Mouse (Mus musculus): ENCODE results near the gene Ust. TPM values are rescaled to one million over a fixed set of nuclear protein-coding genes. Genes with fewer than 3 reads are reported as not detected.
A peak's percentile ranks its signal among the peaks of the same experiment; 100 is the strongest.
"Not testable (repeated sequence)": the region's sequence is repeated elsewhere in the genome, so short reads cannot be mapped to it uniquely, and the experiment has no call there.

The Ust gene
- 3.4 and 3.9 TPM in 2 replicates for polyA plus RNA-seq (2016; fragmentation: Nextera tagmentation; extraction: Ambion mirVana)

DNA sequence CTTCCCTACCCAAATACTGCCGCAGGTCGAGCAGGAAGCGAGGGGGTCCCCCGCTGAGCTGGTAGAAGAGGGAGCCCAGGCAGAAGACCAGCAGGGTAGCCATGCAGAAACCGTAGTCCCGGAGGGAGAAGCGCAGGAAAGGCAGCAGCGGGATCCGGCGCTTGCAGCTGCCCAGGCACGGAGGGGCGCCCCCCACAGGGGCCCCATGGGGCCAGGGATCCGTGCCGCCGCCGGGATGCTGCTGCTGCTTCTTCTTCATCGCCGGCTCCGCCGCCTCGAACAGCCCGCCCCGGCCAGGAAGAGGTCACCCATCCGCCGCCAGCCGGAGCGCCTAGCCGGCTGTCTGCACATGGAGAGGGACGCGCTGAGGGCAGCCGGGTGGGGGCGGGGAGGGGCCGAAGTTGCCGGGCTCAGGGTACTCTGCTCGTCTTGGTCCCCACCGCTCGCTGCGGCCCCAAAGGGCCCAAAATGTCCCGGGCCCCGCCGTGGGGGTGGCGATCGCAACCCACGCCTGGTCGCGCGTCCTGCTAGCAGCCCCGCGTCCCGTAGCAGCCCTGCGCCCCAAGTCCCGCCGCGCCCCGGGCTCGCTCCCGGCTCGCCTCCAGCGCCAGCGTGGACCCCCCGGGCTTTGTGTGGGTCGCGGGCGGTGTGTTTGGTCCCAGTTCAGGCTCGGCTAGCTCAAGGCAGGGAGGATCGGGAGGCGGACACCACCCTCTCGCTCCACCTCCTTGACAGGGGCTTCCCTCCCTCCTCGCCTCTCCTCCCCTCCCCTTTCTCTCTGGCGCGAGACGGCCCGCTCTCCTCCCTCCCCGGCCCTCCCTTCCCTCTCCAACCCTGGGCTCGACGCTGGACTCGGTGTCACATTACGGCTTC lies at the start of gene Ust:
Ust (minus strand) TSS at position 685 of the 873 bp plus-strand sequence.
- no peaks in the 10 kb centered on the region for H3K9me3 ChIP-seq
- H3K4me1 ChIP-seq: peaks cover 32% of the 10 kb centered on the region
- peak within 1 kb of the TSS; percentile 76 for H3K4me3 ChIP-seq
- peak within 1 kb of the TSS; percentile 91 for H3K27ac ChIP-seq (replicated peaks)
- under 1% methylated on average over 76 of the region's 78 CpGs for WGBS
- peaks cover 34% of the 10 kb centered on the region for H3K27me3 ChIP-seq (replicated peaks; ENCODE audit: low read depth, poor library complexity, severe bottlenecking)
- H3K36me3 ChIP-seq (replicated peaks): peaks cover 4% of the 10 kb centered on the region; the same call in 1 of the 2 replicates
- peak; percentile 94 for DNase-seq (ENCODE audit: low spot score)

DNA sequence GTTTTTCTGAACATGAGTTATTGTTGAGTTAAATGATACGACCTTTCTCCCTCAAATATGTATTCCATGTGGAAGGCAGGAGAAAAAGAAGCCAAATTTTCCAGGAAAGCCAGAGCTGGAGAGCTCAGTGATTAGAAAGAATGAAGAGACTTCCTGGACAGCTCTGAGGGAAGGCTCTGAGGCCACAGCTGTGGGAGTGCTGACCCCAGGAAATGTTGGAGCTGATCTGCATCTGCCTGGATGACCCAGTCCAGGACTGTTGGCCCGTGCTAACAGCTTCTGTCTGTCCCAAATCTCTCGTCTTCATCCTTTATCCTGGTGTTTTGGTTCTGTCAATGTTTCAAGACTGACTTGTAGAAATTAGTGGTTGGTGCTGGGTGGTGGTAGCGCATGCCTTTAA lies 42.7 kb upstream of the Ust start:
- Histone ChIP-seq H3K9me3 (peaks cover 3% of the 10 kb centered on the region; the same call in 1 of the 2 replicates), H3K4me1 (no peaks in the 10 kb centered on the region), H3K36me3 (replicated peaks) (no peaks in the 10 kb centered on the region), H3K27ac (replicated peaks) (no peak overlapping the region), H3K27me3 (replicated peaks; ENCODE audit: low read depth, poor library complexity, severe bottlenecking) (no peaks in the 10 kb centered on the region), H3K4me3 (no peak overlapping the region)
- 85% methylated on average over 4 of the region's 4 CpGs for WGBS
- no peak for DNase-seq (ENCODE audit: low spot score)

DNA sequence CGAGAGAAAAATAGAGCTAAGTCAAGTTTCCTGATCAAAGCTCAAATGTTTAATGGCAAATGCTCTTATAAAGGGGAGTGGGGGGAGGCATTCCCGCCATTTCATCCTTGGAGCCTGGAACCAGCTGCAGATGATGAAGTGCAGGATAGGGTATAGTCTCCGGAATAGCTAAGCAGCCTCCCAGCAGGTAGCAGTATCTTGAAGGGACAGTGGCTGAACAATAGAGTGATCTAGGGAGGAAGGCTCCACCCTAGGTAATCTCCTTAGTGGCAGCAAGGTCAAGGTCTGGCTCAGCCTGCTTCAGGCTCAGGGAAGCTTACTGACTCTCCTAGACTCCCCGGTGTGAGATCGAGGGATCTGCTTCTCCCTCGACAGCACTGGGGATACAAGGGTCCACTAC lies 40.9 kb upstream of the Ust start:
- not testable (repeated sequence) for H3K4me1 ChIP-seq; DNase-seq (ENCODE audit: low spot score); H3K27ac ChIP-seq (replicated peaks); H3K9me3 ChIP-seq; H3K4me3 ChIP-seq; H3K27me3 ChIP-seq (replicated peaks; ENCODE audit: low read depth, poor library complexity, severe bottlenecking); H3K36me3 ChIP-seq (replicated peaks)
- 69% methylated on average over 6 of the region's 6 CpGs for WGBS

DNA sequence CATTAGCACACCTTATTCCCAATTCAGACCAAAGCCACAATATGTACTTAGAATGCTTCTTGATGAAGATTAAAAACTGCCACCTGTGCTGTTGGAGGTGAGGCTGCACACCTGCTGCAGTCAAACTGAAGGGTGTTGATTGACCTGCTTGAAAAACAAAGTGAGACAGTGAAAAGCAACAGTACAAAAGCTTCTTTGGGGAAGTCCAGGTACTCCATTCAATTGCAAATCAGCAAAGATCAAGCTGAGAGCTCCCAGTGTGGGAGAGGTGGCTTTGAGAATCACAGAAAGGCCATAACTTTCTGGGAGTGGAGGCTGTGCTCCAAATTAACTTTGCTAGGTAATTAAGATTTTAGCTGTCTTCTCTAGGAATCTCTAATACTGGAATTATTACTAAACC lies 33.6 kb upstream of the Ust start:
- not testable (repeated sequence) for H3K4me1 ChIP-seq; H3K27ac ChIP-seq (replicated peaks); H3K4me3 ChIP-seq; DNase-seq (ENCODE audit: low spot score); H3K27me3 ChIP-seq (replicated peaks; ENCODE audit: low read depth, poor library complexity, severe bottlenecking); H3K36me3 ChIP-seq (replicated peaks)
- peaks cover 21% of the 10 kb centered on the region; the same call in 1 of the 2 replicates for H3K9me3 ChIP-seq

DNA sequence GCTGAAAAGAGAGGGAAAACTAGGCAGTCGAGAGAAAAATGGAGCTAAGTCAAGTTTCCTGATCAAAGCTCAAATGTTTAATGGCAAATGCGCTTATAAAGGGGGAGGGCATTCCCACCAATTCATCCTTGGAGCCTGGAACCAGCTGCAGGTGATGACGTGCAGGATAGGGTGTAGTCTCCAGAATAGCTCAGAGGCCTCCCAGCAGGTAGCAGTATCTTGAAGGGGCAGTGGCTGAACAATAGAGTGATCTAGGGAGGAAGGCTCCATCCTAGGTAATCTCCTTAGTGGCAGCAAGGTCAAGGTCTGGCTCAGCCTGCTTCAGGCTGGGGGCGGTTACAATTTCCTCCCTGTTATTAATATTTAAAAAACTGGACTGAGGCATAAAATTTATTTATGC lies 33.0 kb upstream of the Ust start:
- H3K4me3 ChIP-seq; H3K27ac ChIP-seq (replicated peaks); H3K4me1 ChIP-seq; H3K36me3 ChIP-seq (replicated peaks); DNase-seq (ENCODE audit: low spot score); H3K27me3 ChIP-seq (replicated peaks; ENCODE audit: low read depth, poor library complexity, severe bottlenecking): not testable (repeated sequence)
- 93% methylated on average over 4 of the region's 4 CpGs for WGBS
- H3K9me3 ChIP-seq: peaks cover 21% of the 10 kb centered on the region; the same call in 1 of the 2 replicates

GRCm38 (mm10) chr10:8541514-8541913 lies 22.9 kb upstream of the Ust start:
- no peak overlapping the region for H3K27ac ChIP-seq (replicated peaks)
- no peaks in the 10 kb centered on the region for H3K36me3 ChIP-seq (replicated peaks)
- H3K4me1 ChIP-seq: no peaks in the 10 kb centered on the region
- no peak for DNase-seq (ENCODE audit: low spot score)
- no peaks in the 10 kb centered on the region for H3K27me3 ChIP-seq (replicated peaks; ENCODE audit: low read depth, poor library complexity, severe bottlenecking)
- no peak overlapping the region for H3K4me3 ChIP-seq
- H3K9me3 ChIP-seq: no peaks in the 10 kb centered on the region
- 8% methylated on average over 1 of the region's 1 CpGs for WGBS

- WGBS: 92% methylated on average over 3 of the region's 3 CpGs
- no peaks in the 10 kb centered on the region for H3K27me3 ChIP-seq (replicated peaks; ENCODE audit: low read depth, poor library complexity, severe bottlenecking)
- no peaks in the 10 kb centered on the region for H3K9me3 ChIP-seq
- no peak overlapping the region for H3K27ac ChIP-seq (replicated peaks)
- no peak for DNase-seq (ENCODE audit: low spot score)
- no peaks in the 10 kb centered on the region for H3K36me3 ChIP-seq (replicated peaks)
- H3K4me1 ChIP-seq: no peaks in the 10 kb centered on the region
- H3K4me3 ChIP-seq: no peak overlapping the region
Observed at GRCm38 (mm10) chr10:8535445-8535844, 16.8 kb upstream of the Ust start.

DNA sequence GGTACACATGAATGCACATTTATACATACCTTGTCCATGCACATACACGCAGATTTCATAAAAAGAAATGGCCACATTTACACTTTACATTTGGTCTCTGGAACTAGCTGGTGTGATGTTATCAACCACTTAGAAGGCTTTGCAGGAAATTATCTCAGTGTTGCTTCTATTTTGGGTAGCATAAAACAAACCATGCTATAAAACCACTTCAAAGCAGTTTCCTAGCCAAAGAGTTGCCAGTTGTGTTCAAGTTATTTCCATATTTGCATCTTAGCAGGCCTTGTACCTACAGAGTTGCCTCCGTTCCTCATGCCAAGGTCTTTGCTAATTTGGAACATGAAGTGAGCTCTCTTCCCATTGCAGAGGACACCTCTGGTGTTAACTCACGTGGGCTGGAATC lies 13.0 kb upstream of the Ust start:
- no peaks in the 10 kb centered on the region for H3K9me3 ChIP-seq
- DNase-seq (ENCODE audit: low spot score): no peak
- H3K27ac ChIP-seq (replicated peaks): no peak overlapping the region
- no peaks in the 10 kb centered on the region for H3K36me3 ChIP-seq (replicated peaks)
- no peaks in the 10 kb centered on the region for H3K27me3 ChIP-seq (replicated peaks; ENCODE audit: low read depth, poor library complexity, severe bottlenecking)
- H3K4me1 ChIP-seq: no peaks in the 10 kb centered on the region
- 90% methylated on average over 3 of the region's 3 CpGs for WGBS
- H3K4me3 ChIP-seq: no peak overlapping the region

DNA sequence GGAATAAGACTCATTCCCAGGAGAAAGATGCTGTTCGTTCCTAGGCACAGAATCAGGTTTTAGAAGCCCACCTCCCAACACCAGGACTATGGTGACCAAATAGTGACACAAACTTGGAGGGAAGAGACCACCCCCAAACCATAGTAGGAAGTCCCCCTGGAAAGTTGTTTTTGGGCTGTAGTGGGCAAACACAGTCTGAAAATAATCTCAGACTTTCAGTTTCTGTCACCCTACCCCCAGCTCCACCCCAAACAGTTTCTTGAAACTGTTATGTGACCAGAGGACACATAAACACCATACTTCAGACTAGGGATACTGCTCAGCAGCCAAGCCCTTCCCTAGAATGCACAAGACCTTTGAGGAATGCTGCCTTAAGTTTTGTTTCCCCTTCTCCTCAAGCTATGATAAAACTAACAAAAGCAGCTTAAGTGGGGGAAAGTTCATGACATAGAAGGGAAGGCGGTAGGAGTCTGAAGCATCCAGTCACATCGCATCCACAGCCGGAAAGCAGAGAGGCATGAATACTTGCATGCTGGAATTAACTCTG lies 12.0 kb upstream of the Ust start:
- Histone ChIP-seq H3K9me3 (no peaks in the 10 kb centered on the region), H3K4me3 (no peak overlapping the region), H3K27ac (replicated peaks) (no peak overlapping the region), H3K27me3 (replicated peaks; ENCODE audit: low read depth, poor library complexity, severe bottlenecking) (no peaks in the 10 kb centered on the region), H3K4me1 (no peaks in the 10 kb centered on the region), H3K36me3 (replicated peaks) (no peaks in the 10 kb centered on the region)
- DNase-seq (ENCODE audit: low spot score): no peak
- 88% methylated on average over 4 of the region's 4 CpGs for WGBS

DNA sequence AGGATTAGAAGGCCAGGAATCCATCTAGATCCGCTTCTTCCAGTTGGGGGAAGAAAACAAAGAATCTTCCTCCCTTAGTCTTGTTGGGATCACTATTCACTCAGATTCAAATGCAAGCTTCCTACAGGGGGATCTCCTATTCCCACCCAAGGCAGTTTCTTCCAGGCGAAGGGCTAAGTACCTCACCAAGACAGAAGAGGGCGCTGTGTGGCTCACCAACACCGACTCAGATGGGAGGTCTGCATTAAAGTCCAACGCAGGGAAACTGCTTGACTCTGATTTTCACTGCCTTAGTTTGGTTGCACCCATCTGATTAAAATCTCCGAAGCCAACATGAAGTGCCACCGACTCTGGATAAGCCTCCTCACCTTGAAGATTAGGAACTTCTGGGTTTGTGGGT lies 10.5 kb upstream of the Ust start:
- WGBS: 35% methylated on average over 7 of the region's 7 CpGs
- peak; percentile 43 for DNase-seq (ENCODE audit: low spot score)

DNA sequence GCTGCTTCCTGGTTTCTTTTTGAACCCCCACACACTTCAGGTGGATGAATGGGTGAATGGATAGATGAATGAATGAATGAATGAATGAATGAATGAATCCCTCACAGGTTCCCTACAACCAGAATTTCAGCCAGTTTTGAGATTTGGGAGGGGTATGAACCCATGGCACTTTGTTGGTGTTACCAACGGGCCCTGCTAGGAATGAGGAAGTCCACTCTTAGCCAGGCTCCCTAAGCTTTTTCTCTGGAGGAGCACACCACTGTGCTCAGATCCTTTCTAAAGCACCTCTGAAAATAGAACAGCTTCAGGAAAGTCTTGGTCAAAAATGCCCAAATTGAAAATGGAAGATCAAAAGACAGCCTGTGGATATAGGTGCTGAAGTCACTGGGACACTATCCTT lies 6.7 kb upstream of the Ust start:
- Histone ChIP-seq H3K9me3 (no peaks in the 10 kb centered on the region), H3K36me3 (replicated peaks) (no peaks in the 10 kb centered on the region), H3K4me3 (no peak overlapping the region), H3K27me3 (replicated peaks; ENCODE audit: low read depth, poor library complexity, severe bottlenecking) (peaks cover 7% of the 10 kb centered on the region), H3K4me1 (peaks cover 4% of the 10 kb centered on the region; the same call in 1 of the 2 replicates), H3K27ac (replicated peaks) (no peak overlapping the region)
- WGBS: 84% methylated on average over 1 of the region's 1 CpGs
- DNase-seq (ENCODE audit: low spot score): no peak

More for the DNA sequence above, 10.5 kb upstream of the Ust start:
- H3K4me1 ChIP-seq: no peaks in the 10 kb centered on the region
- H3K27ac ChIP-seq (replicated peaks): no peak overlapping the region
- no peaks in the 10 kb centered on the region for H3K27me3 ChIP-seq (replicated peaks; ENCODE audit: low read depth, poor library complexity, severe bottlenecking)
- H3K4me3 ChIP-seq: no peak overlapping the region
- H3K9me3 ChIP-seq: no peaks in the 10 kb centered on the region
- no peaks in the 10 kb centered on the region for H3K36me3 ChIP-seq (replicated peaks)

GRCm38 (mm10) chr10:8521536-8521935 lies 2.9 kb upstream of the Ust start:
- H3K4me3 ChIP-seq: no peak overlapping the region
- no peak for DNase-seq (ENCODE audit: low spot score)
- H3K9me3 ChIP-seq: no peaks in the 10 kb centered on the region
- no peaks in the 10 kb centered on the region for H3K36me3 ChIP-seq (replicated peaks)
- H3K27me3 ChIP-seq (replicated peaks; ENCODE audit: low read depth, poor library complexity, severe bottlenecking): peaks cover 28% of the 10 kb centered on the region
- H3K4me1 ChIP-seq: peaks cover 26% of the 10 kb centered on the region
- WGBS: 69% methylated on average over 6 of the region's 6 CpGs
- no peak overlapping the region for H3K27ac ChIP-seq (replicated peaks)

GRCm38 (mm10) chr10:8520766-8521395 lies 2.3 kb upstream of the Ust start:
- WGBS: 63% methylated on average over 7 of the region's 7 CpGs

More at GRCm38 (mm10) chr10:8520766-8521395, 2.3 kb upstream of the Ust start:
- no peak for DNase-seq (ENCODE audit: low spot score)
- Histone ChIP-seq H3K27me3 (replicated peaks; ENCODE audit: low read depth, poor library complexity, severe bottlenecking) (peaks cover 34% of the 10 kb centered on the region), H3K27ac (replicated peaks) (no peak overlapping the region), H3K36me3 (replicated peaks) (no peaks in the 10 kb centered on the region), H3K4me3 (no peak overlapping the region), H3K4me1 (peaks cover 26% of the 10 kb centered on the region), H3K9me3 (no peaks in the 10 kb centered on the region)

Measured in embryonic facial prominence, embryonic 10.5 days (tissue).